Mouse (Mus musculus): ENCODE measurements around the gene Il20ra.

DNA sequence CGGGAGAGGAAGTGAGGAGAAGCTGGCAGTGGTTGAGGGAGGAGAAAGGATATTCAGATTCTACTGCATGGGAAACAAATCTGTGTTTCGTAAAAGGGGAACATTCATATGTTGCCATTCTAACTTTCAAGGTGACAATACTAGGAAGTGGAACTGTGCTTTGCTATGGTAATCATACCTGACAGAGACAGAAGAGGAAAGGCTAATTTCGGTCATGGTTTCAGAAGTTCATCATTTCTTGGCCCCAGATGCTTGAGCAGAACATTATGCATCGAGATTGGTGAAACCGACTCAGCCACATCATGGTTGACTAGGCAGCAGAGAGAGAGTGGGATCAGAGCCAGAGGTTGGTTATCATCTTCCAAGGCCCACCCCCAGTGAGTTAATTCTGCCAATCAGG, 43.4 kb upstream of the Il20ra start:
- TF ChIP-seq ZC3H11A (IDR thresholded peaks at IDR 0.05; ENCODE audit: borderline replicate concordance, low read depth, low read length) (no peak), HCFC1 (IDR thresholded peaks at IDR 0.05; ENCODE audit: borderline replicate concordance, insufficient read depth, low read length) (no peak), ZNF384 (IDR thresholded peaks at IDR 0.05; ENCODE audit: low read depth, low read length) (no peak), CHD2 (IDR thresholded peaks at IDR 0.05; ENCODE audit: low read depth, low read length) (no peak)

All from ES-E14 (cell line).